Mouse (Mus musculus) stomach, embryonic 14.5 days (tissue): ENCODE measurements around the gene Gapvd1. TPM values are rescaled to one million over a fixed set of nuclear protein-coding genes. Genes with fewer than 3 reads are reported as not detected.
A peak's percentile ranks its signal among the peaks of the same experiment; 100 is the strongest.
"Not testable (repeated sequence)": the region's sequence is repeated elsewhere in the genome, so short reads cannot be mapped to it uniquely, and the experiment has no call there.

Source experiments
- ATAC-seq: fragments of 200-750 bp; cut with Nextera tagmentation; 2 replicates; pipeline ENCODE4 v1.8.0; 2017; ENCODE audit warnings: low read depth, moderate TSS enrichment; ENCODE audit not compliant: insufficient number of reproducible peaks, insufficient read depth, low FRiP score
- H3K27ac ChIP-seq: fragments of 300-500 bp; sonication (generic); 2 replicates; pipeline ENCODE4 v1.5.1; 2014; ENCODE audit warnings: mild to moderate bottlenecking, low read length, moderate library complexity, mixed read lengths
- H3K27me3 ChIP-seq: fragments of 300-500 bp; sonication (generic); 2 replicates; pipeline ENCODE4 v1.6.1; 2014; ENCODE audit warnings: low read length, control low read depth, mixed read lengths; ENCODE audit not compliant: control insufficient read depth, insufficient read depth
- H3K36me3 ChIP-seq: fragments of 300-500 bp; sonication (generic); 2 replicates; pipeline ENCODE4 v1.6.1; 2014; ENCODE audit warnings: mild to moderate bottlenecking, control low read depth, low read length, moderate library complexity, mixed read lengths; ENCODE audit not compliant: control insufficient read depth, insufficient read depth
- H3K4me1 ChIP-seq: fragments of 300-500 bp; sonication (generic); 2 replicates; pipeline ENCODE4 v1.6.1; 2014; ENCODE audit warnings: low read length, control low read depth, mixed read lengths; ENCODE audit not compliant: control insufficient read depth, insufficient read depth
- H3K4me2 ChIP-seq: fragments of 300-500 bp; sonication (generic); replicated peaks from 2 replicates; pipeline ENCODE4 v1.6.1; 2014; ENCODE audit warnings: low read depth, low read length, control low read depth
- H3K4me3 ChIP-seq: fragments of 300-500 bp; sonication (generic); 2 replicates; pipeline ENCODE4 v1.5.1; 2014; ENCODE audit warnings: low read depth, low read length, control low read depth
- H3K9ac ChIP-seq: fragments of 300-500 bp; sonication (generic); replicated peaks from 2 replicates; pipeline ENCODE4 v1.6.1; 2014; ENCODE audit warnings: low read depth, mild to moderate bottlenecking, control low read depth, low read length, moderate library complexity, mixed read lengths
- H3K9me3 ChIP-seq: fragments of 300-500 bp; sonication (generic); 2 replicates; pipeline ENCODE4 v1.6.1; 2016; ENCODE audit warnings: low read depth, low read length, control low read depth; ENCODE audit not compliant: control insufficient read depth
- WGBS: fragments of 180-500 bp; shearing (Covaris S2); extraction: QIAGEN DNeasy Blood & Tissue Kit; methylation state at CpG from one replicate; pipeline ENCODE4 v1.1.7; 2014; 5-methylcytosine and 5-hydroxymethylcytosine counted together
- polyA plus RNA-seq: library from polyadenylated mRNA; unstranded; fragments of >200 nt; fragmentation: Nextera tagmentation; extraction: Ambion mirVana; gene quantifications from 2 replicates; pipeline ENCODE4 v1.2.1, GENCODE M21; 2014

Gapvd1 gene
- 93.0 and 95.2 TPM in 2 replicates for polyA plus RNA-seq

GRCm38 (mm10) chr2:34754551-34755358 is at the start of gene Gapvd1:
Gene Gapvd1 (minus strand): TSS chr2:34755232.
- no peak for ATAC-seq
- Histone ChIP-seq H3K27me3 (no peaks in the 10 kb centered on the region), H3K9ac (peak within 1 kb of the TSS; percentile 92), H3K9me3 (no peaks in the 10 kb centered on the region), H3K27ac (peak within 1 kb of the TSS; percentile 83), H3K4me2 (peak within 1 kb of the TSS; percentile 59), H3K4me1 (peaks cover 2% of the 10 kb centered on the region; the same call in 1 of the 2 replicates), H3K36me3 (no peaks in the 10 kb centered on the region), H3K4me3 (peak within 1 kb of the TSS; percentile 90)
- under 1% methylated on average over 14 of the region's 14 CpGs for WGBS

DNA sequence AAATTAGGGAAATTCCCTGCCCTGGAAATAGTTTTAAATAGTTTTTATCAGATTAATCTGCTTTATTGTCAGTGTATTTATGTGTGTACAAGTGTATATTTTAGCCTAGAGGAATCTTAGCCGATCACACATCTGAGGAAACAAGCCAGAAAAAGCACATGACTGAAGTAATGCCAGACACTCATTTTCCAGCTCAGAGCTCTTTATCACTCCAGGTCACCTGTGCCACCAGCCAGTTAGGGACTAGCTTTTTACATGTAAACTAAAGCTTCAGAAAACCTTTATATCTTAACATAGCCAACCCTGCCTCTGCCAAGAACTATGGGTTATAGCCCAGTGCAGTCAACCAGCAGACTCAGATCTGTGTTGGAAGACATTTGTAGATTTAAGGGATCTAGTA is 49.8 kb upstream of the Gapvd1 start:
- H3K36me3 ChIP-seq: peaks cover 28% of the 10 kb centered on the region
- no peak for ATAC-seq
- no peak overlapping the region for H3K4me3 ChIP-seq
- H3K27me3 ChIP-seq: no peaks in the 10 kb centered on the region
- H3K4me2 ChIP-seq: no peak overlapping the region
- no peaks in the 10 kb centered on the region for H3K9me3 ChIP-seq
- H3K4me1 ChIP-seq: peaks cover 8% of the 10 kb centered on the region; the same call in 1 of the 2 replicates
- no peak overlapping the region for H3K9ac ChIP-seq
- no peak overlapping the region for H3K27ac ChIP-seq
- WGBS: 79% methylated on average over 1 of the region's 1 CpGs

- H3K4me3 ChIP-seq: peak overlapping the region; percentile 65; the same call in 1 of the 2 replicates
- H3K4me1 ChIP-seq: peaks cover 8% of the 10 kb centered on the region; the same call in 1 of the 2 replicates
- no peak for ATAC-seq
- H3K36me3 ChIP-seq: peaks cover 25% of the 10 kb centered on the region
- no peaks in the 10 kb centered on the region for H3K9me3 ChIP-seq
- H3K27ac ChIP-seq: no peak overlapping the region
- no peak overlapping the region for H3K9ac ChIP-seq
- H3K4me2 ChIP-seq: peak overlapping the region; percentile 68; the same call in 1 of the 2 replicates
- 98% methylated on average over 2 of the region's 2 CpGs for WGBS
- H3K27me3 ChIP-seq: no peaks in the 10 kb centered on the region
Observed at GRCm38 (mm10) chr2:34804172-34804571, 49.1 kb upstream of the Gapvd1 start.

DNA sequence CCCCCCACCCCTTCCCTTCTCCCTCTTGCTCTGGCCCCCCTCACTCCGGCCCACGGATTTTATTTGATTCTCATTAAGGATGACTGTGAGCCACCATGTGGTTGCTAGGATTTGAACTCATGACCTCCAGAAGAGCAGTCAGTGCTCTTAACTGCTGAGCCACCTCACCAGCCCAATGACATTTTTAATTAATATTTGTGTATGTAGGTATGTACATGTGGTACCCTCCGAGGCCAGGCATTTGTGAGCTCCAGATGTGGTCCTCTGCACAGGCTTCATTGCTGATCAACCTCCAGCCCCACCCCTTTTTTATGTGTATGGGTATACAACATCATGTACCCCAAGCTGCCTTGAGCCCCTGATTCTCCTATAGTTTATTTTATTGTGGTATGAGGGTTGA is 48.7 kb upstream of the Gapvd1 start:
- no peak overlapping the region for H3K9ac ChIP-seq
- WGBS: 65% methylated on average over 3 of the region's 3 CpGs
- H3K4me3 ChIP-seq: peak overlapping the region; percentile 65; the same call in 1 of the 2 replicates

DNA sequence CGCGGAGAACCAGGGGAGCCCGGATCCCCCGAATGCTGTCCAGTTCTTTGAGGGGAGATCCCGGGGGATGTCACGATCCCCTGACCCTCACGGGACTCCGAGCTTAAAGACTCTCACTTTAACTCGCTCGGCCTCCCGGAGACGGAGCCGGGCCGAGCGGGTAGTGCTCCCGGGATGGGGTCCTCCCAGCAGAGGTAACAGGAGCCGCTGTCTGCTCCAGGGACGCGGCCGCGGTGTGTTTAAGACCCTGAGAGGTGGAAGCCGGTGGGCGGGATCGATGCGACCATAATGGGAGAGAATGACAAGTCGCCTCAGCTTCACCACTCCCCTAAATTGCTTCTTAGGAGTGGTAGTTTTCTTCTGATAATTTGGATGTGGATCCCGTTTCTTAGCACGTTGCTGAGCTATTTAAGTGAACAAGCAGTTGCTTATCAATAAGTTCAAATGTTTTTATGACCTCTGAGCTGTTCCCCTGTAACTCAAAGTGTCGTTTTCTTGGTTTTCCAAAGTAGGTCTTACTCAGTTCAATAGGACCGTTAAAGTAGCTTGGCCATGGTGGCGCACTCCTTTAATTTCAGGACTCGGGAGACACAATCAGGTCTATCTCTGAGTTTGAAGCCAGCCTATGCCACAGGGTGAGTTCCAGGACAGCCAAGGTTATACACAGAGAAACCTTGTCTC is 47.7 kb upstream of the Gapvd1 start:
- ATAC-seq: not testable (repeated sequence)
- WGBS: under 1% methylated on average over 24 of the region's 32 CpGs
- H3K36me3 ChIP-seq: peaks cover 16% of the 10 kb centered on the region

More for the DNA sequence above, 48.7 kb upstream of the Gapvd1 start:
- no peak for ATAC-seq
- H3K27ac ChIP-seq: no peak overlapping the region
- H3K9me3 ChIP-seq: no peaks in the 10 kb centered on the region
- H3K36me3 ChIP-seq: peaks cover 22% of the 10 kb centered on the region
- H3K4me2 ChIP-seq: peak overlapping the region; percentile 68
- H3K4me1 ChIP-seq: peaks cover 12% of the 10 kb centered on the region; the same call in 1 of the 2 replicates
- H3K27me3 ChIP-seq: no peaks in the 10 kb centered on the region

DNA sequence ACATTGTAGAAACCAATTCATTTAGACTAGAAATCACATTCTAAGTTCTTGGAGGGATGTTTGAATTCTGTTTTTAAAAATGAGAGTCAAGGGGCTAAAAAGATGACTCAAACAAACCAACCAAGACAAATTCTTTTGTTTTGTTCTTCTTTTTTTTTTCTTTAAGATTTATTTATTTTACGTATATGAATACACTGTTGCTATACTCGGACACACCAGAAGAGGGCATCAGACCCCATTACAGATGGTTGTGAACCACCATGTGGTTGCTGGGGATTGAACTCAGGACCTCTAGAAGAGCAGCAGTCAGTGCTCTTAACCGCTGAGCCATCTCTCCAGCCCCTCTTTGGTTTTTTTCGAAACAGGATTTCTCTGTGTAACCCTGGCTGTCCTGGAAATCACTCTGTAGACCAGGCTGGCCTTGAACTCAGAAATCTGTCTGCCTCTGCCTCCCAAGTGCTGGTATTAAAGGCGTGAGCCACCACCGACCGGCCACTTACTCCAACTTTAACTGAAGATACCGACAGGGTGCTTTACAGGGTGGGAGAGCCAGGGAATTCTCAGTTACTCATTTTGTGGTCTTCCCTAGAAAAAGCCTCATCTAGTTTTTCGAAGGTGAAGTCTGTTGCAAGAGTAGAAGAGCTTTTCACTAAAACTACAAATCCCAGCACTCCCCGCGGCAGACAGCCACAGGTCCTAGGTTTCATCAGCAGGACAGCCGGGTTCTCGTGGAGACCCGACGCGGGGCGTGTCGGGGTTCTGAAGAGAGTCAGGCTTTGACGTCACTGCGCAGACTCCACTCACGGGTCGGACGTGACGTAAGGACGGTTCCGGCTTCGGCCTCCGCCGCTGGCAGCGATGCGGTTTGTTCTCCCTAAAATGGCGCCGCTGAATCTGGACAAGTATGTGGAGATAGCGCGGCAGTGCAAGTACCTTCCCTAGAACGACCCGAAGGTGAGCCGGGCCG is 46.8 kb upstream of the Gapvd1 start:
- Histone ChIP-seq H3K27me3 (no peaks in the 10 kb centered on the region), H3K9me3 (no peaks in the 10 kb centered on the region), H3K36me3 (peaks cover 10% of the 10 kb centered on the region; the same call in 1 of the 2 replicates), H3K9ac (peak overlapping the region; percentile 58), H3K4me3 (peak overlapping the region; percentile 65), H3K4me2 (no peak overlapping the region), H3K4me1 (peaks cover 13% of the 10 kb centered on the region; the same call in 1 of the 2 replicates), H3K27ac (peak overlapping the region; percentile 91; the same call in 1 of the 2 replicates)
- ATAC-seq: peak; percentile 96
- 4% methylated on average over 39 of the region's 39 CpGs for WGBS

More for the DNA sequence above, 47.7 kb upstream of the Gapvd1 start:
- Histone ChIP-seq H3K9ac (peak overlapping the region; percentile 58), H3K4me2 (peak overlapping the region; percentile 68), H3K4me3 (peak overlapping the region; percentile 65), H3K4me1 (peaks cover 13% of the 10 kb centered on the region; the same call in 1 of the 2 replicates), H3K27ac (peak overlapping the region; percentile 91; the same call in 1 of the 2 replicates)
- H3K9me3 ChIP-seq, H3K27me3 ChIP-seq: not testable (repeated sequence)

GRCm38 (mm10) chr2:34800371-34800770 is 45.3 kb upstream of the Gapvd1 start:
- no peak for ATAC-seq
- 0 out of 2 replicates have a peak, but pooled peaks cover 2% of the 10 kb centered on the region for H3K36me3 ChIP-seq
- peak overlapping the region; percentile 50 for H3K4me2 ChIP-seq
- peak overlapping the region; percentile 37 for H3K9ac ChIP-seq
- H3K27ac ChIP-seq: no peak overlapping the region
- 79% methylated on average over 7 of the region's 7 CpGs for WGBS
- H3K9me3 ChIP-seq: no peaks in the 10 kb centered on the region
- H3K4me3 ChIP-seq: peak overlapping the region; percentile 57
- peaks cover 13% of the 10 kb centered on the region; the same call in 1 of the 2 replicates for H3K4me1 ChIP-seq
- H3K27me3 ChIP-seq: no peaks in the 10 kb centered on the region
